Mouse (Mus musculus) c-Kit-positive CD71-positive TER-119-positive erythroid progenitor cells, embryonic 14.5 days (primary cell): ENCODE results near the gene Fgfbp3.

Experiments
- DNase-seq: peaks from one replicate; pipeline ENCODE4 v3.0.0-alpha.2; 2013; ENCODE audit warnings: low spot score

The Fgfbp3 gene

GRCm38 (mm10) chr19:36919466-36919865 lies at the start of gene Fgfbp3:
Gene Fgfbp3 (minus strand): TSS chr19:36919615.
- peak; percentile 58 for DNase-seq

- DNase-seq: peak; percentile 15
Measured at GRCm38 (mm10) chr19:36962544-36963260, 43.3 kb upstream of the Fgfbp3 start.

- DNase-seq: no peak
Measured at GRCm38 (mm10) chr19:36961320-36961719, 41.9 kb upstream of the Fgfbp3 start.

- no peak for DNase-seq
Measured at GRCm38 (mm10) chr19:36958331-36958730, 38.9 kb upstream of the Fgfbp3 start.

- DNase-seq: no peak
Measured at GRCm38 (mm10) chr19:36953637-36954206, 34.3 kb upstream of the Fgfbp3 start.

GRCm38 (mm10) chr19:36940064-36940463 lies 20.6 kb upstream of the Fgfbp3 start:
- no peak for DNase-seq

GRCm38 (mm10) chr19:36938008-36938407 lies 18.6 kb upstream of the Fgfbp3 start:
- DNase-seq: no peak

- no peak for DNase-seq
Measured at GRCm38 (mm10) chr19:36936285-36936684, 16.9 kb upstream of the Fgfbp3 start.

- no peak for DNase-seq
Measured at GRCm38 (mm10) chr19:36932613-36933012, 13.2 kb upstream of the Fgfbp3 start.

- no peak for DNase-seq
Measured at GRCm38 (mm10) chr19:36932097-36932496, 12.7 kb upstream of the Fgfbp3 start.

- DNase-seq: no peak
Measured at GRCm38 (mm10) chr19:36929816-36930215, 10.4 kb upstream of the Fgfbp3 start.

GRCm38 (mm10) chr19:36927800-36928361 lies 8.5 kb upstream of the Fgfbp3 start:
- DNase-seq: no peak

- DNase-seq: peak; percentile 56
Measured at GRCm38 (mm10) chr19:36926553-36927236, 7.3 kb upstream of the Fgfbp3 start.

GRCm38 (mm10) chr19:36925671-36926552 lies 6.5 kb upstream of the Fgfbp3 start, which contains the start of gene Btaf1:
Gene Btaf1 (plus strand): TSS chr19:36926079.
- DNase-seq: peak; percentile 82

- no peak for DNase-seq
Measured at GRCm38 (mm10) chr19:36922936-36923335, 3.5 kb upstream of the Fgfbp3 start.

- no peak for DNase-seq
Measured at GRCm38 (mm10) chr19:36922015-36922414, 2.6 kb upstream of the Fgfbp3 start.

GRCm38 (mm10) chr19:36918441-36919301 lies 744 bp downstream of the Fgfbp3 start:
- no peak for DNase-seq

GRCm38 (mm10) chr19:36916876-36917389 lies 2.5 kb downstream of the Fgfbp3 start:
- DNase-seq: no peak

GRCm38 (mm10) chr19:36916206-36916605 lies 3.2 kb downstream of the Fgfbp3 start:
- DNase-seq: no peak

GRCm38 (mm10) chr19:36913064-36913463 lies 6.4 kb downstream of the Fgfbp3 start:
- no peak for DNase-seq
